Mouse (Mus musculus) neural tube, embryonic 14.5 days (tissue): ENCODE measurements around the gene Mbd3l2. TPM values are rescaled to one million over a fixed set of nuclear protein-coding genes. Genes with fewer than 3 reads are reported as not detected.

Source experiments
- ATAC-seq: fragments of 200-750 bp; cut with Nextera tagmentation; 2 replicates; pipeline ENCODE4 v1.8.0; 2017; ENCODE audit warnings: low read depth, mild to moderate bottlenecking, moderate TSS enrichment, moderate library complexity
- H3K27ac ChIP-seq: fragments of 300-500 bp; sonication (generic); 2 replicates; pipeline ENCODE4 v1.5.1; 2014; ENCODE audit warnings: low read depth, mild to moderate bottlenecking, control low read depth, low read length, moderate library complexity, mixed read lengths
- H3K27me3 ChIP-seq: fragments of 300-500 bp; sonication (generic); 2 replicates; pipeline ENCODE4 v1.6.1; 2014; ENCODE audit warnings: low read length; ENCODE audit not compliant: control insufficient read depth, insufficient read depth
- H3K36me3 ChIP-seq: fragments of 300-500 bp; sonication (generic); 2 replicates; pipeline ENCODE4 v1.6.1; 2014; ENCODE audit warnings: low read length, mixed read lengths; ENCODE audit not compliant: control insufficient read depth, insufficient read depth
- H3K4me1 ChIP-seq: fragments of 300-500 bp; sonication (generic); 2 replicates; pipeline ENCODE4 v1.6.1; 2014; ENCODE audit warnings: low read length; ENCODE audit not compliant: control insufficient read depth, insufficient read depth
- H3K4me2 ChIP-seq: fragments of 300-500 bp; sonication (generic); 2 replicates; pipeline ENCODE4 v1.6.1; 2014; ENCODE audit warnings: mild to moderate bottlenecking, low read depth, low read length, control low read depth
- H3K4me3 ChIP-seq: fragments of 300-500 bp; sonication (generic); 2 replicates; pipeline ENCODE4 v1.5.1; 2014; ENCODE audit warnings: low read depth, low read length, control low read depth, mixed read lengths
- H3K9ac ChIP-seq: fragments of 300-500 bp; sonication (generic); replicated peaks from 2 replicates; pipeline ENCODE4 v1.6.1; 2014; ENCODE audit warnings: low read depth, mild to moderate bottlenecking, control low read depth, low read length, mixed read lengths
- H3K9me3 ChIP-seq: fragments of 300-500 bp; sonication (generic); 2 replicates; pipeline ENCODE4 v1.6.1; 2016; ENCODE audit warnings: low read length; ENCODE audit not compliant: control insufficient read depth
- WGBS: fragments of 180-500 bp; shearing (Covaris S2); extraction: QIAGEN DNeasy Blood & Tissue Kit; methylation state at CpG from one replicate; pipeline ENCODE4 v1.1.7; 2014; 5-methylcytosine and 5-hydroxymethylcytosine counted together
- microRNA-seq: library from miRNA; unstranded; fragments of <30 nt; microRNA quantifications from one replicate; pipeline ENCODE4, GENCODE M21; 2016
- polyA plus RNA-seq: library from polyadenylated mRNA; unstranded; fragments of >200 nt; fragmentation: Nextera tagmentation; extraction: Ambion mirVana; gene quantifications from 2 replicates; pipeline ENCODE4 v1.2.1, GENCODE M21; 2014

Mbd3l2 gene
- polyA plus RNA-seq, 1 experiment from 2014 or later = 0.28 TPM

DNA sequence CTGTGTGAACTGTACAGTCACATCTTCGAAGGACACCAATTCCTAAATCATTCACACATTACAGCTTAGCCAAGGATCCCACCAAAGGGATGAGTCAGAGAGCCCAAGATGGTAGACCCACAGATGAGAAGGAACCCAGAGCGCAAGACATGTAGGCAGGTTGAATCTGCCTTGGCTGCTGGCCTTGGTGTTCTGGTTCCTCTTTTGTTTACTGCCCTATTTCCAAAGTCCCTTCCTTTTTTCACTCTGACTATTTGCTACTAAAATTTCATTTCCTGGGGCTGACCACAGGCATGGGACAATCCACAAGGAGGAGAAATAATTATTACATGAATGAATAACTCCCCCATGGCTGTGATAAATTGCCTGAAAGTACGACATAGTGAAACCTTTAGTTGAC lies 37.6 kb downstream of the Mbd3l2 start:
- no peaks in the 10 kb centered on the region for H3K27me3 ChIP-seq
- H3K36me3 ChIP-seq = peaks cover 10% of the 10 kb centered on the region; the same call in 1 of the 2 replicates
- no peak overlapping the region for H3K9ac ChIP-seq
- no peaks in the 10 kb centered on the region for H3K9me3 ChIP-seq
- 0 out of 2 replicates have a peak, but pooled peaks cover 3% of the 10 kb centered on the region for H3K4me1 ChIP-seq
- H3K27ac ChIP-seq = no peak overlapping the region
- H3K4me2 ChIP-seq = no peak overlapping the region
- WGBS = 91% methylated on average over 3 of the region's 3 CpGs
- no peak for ATAC-seq
- no peak overlapping the region for H3K4me3 ChIP-seq

DNA sequence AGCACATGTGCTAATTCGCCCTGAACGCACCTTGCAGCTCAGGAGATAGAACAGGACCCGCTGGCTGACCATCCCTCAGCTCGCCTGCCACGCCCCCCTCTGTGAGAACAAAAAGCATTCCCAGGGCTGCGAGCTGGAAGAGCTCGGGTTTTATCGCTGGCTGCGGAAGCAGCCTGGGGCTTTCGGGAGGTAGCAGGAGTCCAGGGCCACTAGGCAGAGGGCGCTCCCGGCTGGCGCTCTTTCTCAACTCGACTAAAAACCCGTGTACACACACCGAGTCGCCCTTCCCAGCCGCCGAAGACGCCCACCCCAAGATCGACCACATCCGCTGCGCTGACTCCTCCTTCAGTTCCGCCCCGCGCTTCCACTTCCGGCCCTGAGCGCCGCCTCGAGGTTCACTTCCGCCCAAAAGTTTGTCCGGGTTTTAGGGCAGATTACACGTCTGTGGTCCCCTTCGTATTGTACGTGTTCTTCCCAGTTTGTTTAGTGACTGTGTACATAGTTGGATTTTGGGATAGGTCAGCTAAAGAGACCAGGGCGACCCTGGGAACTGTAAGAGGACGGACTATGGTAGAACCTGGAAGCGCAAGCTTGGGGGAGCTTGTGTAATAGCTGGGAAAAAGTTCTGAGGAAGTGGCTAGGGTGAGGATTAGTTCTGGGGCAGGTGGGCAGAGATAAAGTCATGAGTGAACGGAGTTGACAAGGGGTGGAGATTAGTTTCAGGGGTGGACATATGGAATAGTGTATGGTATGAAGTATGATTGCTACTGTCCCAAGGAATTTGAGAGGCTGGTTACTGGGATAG lies 43.1 kb downstream of the Mbd3l2 start:
- Histone ChIP-seq H3K27ac (peak overlapping the region; percentile 91), H3K27me3 (no peaks in the 10 kb centered on the region), H3K4me1 (0 out of 2 replicates have a peak, but pooled peaks cover 3% of the 10 kb centered on the region), H3K4me3 (peak overlapping the region; percentile 60), H3K36me3 (no peaks in the 10 kb centered on the region), H3K9me3 (no peaks in the 10 kb centered on the region), H3K9ac (peak overlapping the region; percentile 73), H3K4me2 (peak overlapping the region; percentile 81)
- 5% methylated on average over 39 of the region's 39 CpGs for WGBS
- peak; percentile 99 for ATAC-seq

DNA sequence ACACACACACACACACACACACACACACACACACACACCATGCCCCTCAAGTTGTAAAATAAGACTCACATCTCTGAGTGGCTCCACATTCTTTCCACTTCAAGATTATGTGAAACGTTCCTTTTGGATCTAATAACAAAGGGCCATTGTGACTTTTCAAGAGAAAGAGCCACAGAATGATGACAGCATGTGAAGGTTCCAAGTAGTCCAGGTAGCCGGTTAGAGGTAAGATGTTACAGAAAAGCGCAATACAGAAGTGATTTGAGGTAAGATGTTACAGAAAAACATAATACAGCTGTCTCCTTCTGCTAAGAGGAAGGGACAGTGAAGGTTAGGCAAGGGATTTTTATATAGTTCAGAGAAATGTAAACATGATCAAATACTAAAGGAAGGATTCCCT lies 47.7 kb downstream of the Mbd3l2 start, which contains the start of the genes Zfp558 and Mbd3l1:
Gene Zfp558, minus strand, starts transcription at position 101 of the 400 bp plus-strand sequence.
Gene Mbd3l1, plus strand, starts transcription at position 192 of the 400 bp plus-strand sequence.
- H3K36me3 ChIP-seq = no peaks in the 10 kb centered on the region
- H3K4me1 ChIP-seq = no peaks in the 10 kb centered on the region
- H3K9me3 ChIP-seq = no peaks in the 10 kb centered on the region
- no peak within 1 kb of the TSS for H3K4me2 ChIP-seq
- no peak for ATAC-seq
- H3K4me3 ChIP-seq = no peak within 1 kb of the TSS
- WGBS = 79% methylated on average over 3 of the region's 3 CpGs
- no peak within 1 kb of the TSS for H3K27ac ChIP-seq
- no peak within 1 kb of the TSS for H3K9ac ChIP-seq
- H3K27me3 ChIP-seq = no peaks in the 10 kb centered on the region

Small RNA genes within 50 kb of the gene (microRNA-seq; reads per million reads assigned to microRNA genes)
- gene Gm22854 = not detected

Other genes with a start within 250 kb of the Mbd3l2 start
- 121 and 128 TPM in 2 replicates for gene Chordc1, start 138.5 kb upstream of the Mbd3l2 start, polyA plus RNA-seq
- 1.1 and 1.4 TPM in 2 replicates for gene Naalad2, start 27.7 kb upstream of the Mbd3l2 start, polyA plus RNA-seq
- gene Ubtfl1, start 26.2 kb upstream of the Mbd3l2 start, polyA plus RNA-seq = not detected in 2 replicates
- 44.0 and 46.2 TPM in 2 replicates for gene Zfp558, start 47.6 kb downstream of the Mbd3l2 start, polyA plus RNA-seq
- not detected in 2 replicates for gene Mbd3l1, start 47.7 kb downstream of the Mbd3l2 start, polyA plus RNA-seq
- not detected in 2 replicates for gene Muc16, start 243.9 kb downstream of the Mbd3l2 start, polyA plus RNA-seq